Mouse (Mus musculus) CH12.LX (cell line): Measurements from ENCODE around the gene Acp7.
A peak's percentile ranks its signal among the peaks of the same experiment; 100 is the strongest.

Experiments
- CHD2 ChIP-seq: IDR thresholded peaks from 2 replicates; pipeline ENCODE4 v1.6.1; 2011; ENCODE audit warnings: low read length, improper control_type of control experiment
- CTCF ChIP-seq, 2 experiments: IDR thresholded peaks in 1 of 2; conservative IDR thresholded peaks in 1 of 2; 2 replicates each; pipeline ENCODE4 v1.5.1; 2011 to 2012; ENCODE audit warnings: low read depth in 2 of 2, low read length in 2 of 2, improper control_type of control experiment in 1 of 2, inconsistent platforms in 1 of 2, mild to moderate bottlenecking in 1 of 2, moderate library complexity in 1 of 2
- EP300 ChIP-seq: IDR thresholded peaks from 2 replicates; pipeline ENCODE4 v1.6.1; 2011; ENCODE audit warnings: low read length, improper control_type of control experiment
- GABPA ChIP-seq: IDR thresholded peaks from 2 replicates; pipeline ENCODE4 v1.6.1; 2012; ENCODE audit warnings: low read depth, low read length, improper control_type of control experiment, inconsistent platforms; ENCODE audit not compliant: insufficient replicate concordance
- JUND ChIP-seq: conservative IDR thresholded peaks from 2 replicates; pipeline ENCODE4 v1.6.1; 2011; ENCODE audit warnings: low read depth, low read length, improper control_type of control experiment
- MAX ChIP-seq: IDR thresholded peaks from 2 replicates; pipeline ENCODE4 v1.6.1; 2011; ENCODE audit warnings: low read length, improper control_type of control experiment
- MAZ ChIP-seq: IDR thresholded peaks from 2 replicates; pipeline ENCODE4 v1.6.1; 2012; ENCODE audit warnings: low read depth, mild to moderate bottlenecking, inconsistent platforms, low read length, improper control_type of control experiment, moderate library complexity
- POLR2A ChIP-seq: IDR thresholded peaks from 2 replicates; pipeline ENCODE4 v1.6.1; 2011; ENCODE audit warnings: low read depth, mild to moderate bottlenecking, improper control_type of control experiment, low read length
- ZMIZ1 ChIP-seq: IDR thresholded peaks from 2 replicates; pipeline ENCODE4 v1.6.1; 2012; ENCODE audit warnings: low read depth, mild to moderate bottlenecking, inconsistent platforms, low read length, improper control_type of control experiment

DNA sequence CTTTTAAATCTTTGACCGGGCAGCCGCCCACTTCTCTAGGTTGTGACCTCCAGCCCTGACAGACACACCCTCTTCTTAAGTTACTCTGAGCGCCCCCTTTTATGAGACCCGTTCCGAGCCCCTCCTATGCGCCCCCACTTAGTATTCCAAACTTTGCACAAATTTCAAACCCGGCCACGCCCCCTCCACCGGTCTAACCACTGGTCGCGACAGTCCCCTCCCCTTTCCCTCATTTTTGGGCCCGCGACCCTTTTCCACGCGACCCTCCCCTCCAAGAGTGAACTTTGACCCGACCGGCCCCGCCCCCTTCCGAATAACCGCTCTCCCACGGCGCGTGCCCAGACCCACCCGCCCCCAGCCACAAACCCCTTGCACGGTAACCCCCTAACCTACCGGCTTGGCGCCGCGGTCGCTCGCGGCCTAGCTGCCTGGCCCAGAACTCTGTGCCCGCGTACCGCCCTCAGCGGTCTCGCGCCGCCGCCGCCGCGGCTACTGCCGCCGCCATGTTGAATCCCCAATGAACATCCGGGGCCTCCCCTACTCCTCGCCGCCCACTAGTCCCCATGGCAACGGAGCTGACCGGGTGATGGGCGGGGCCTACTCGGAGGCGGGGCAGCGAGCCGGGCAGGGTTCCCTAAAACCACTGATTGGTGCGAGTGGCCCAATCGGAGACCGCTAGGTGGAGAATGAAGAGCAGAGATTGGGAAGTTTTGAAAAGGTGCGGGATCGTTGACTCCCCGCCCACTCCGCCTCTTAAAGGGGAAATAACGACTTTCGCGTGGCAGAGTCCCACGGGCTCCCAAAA is 33.3 kb downstream of the Acp7 start, which contains the start of the genes Samd4b and Pak4:
- TF ChIP-seq EP300 = no peak
- no peak; the same call in 1 of the 2 replicates for TF ChIP-seq ZMIZ1
- TF ChIP-seq MAZ = no peak
- no peak for TF ChIP-seq CTCF (conservative IDR thresholded peaks at IDR 0.05 in 1 of 2, IDR thresholded peaks at IDR 0.05 in 1 of 2; ENCODE audit: low read depth in 2 of 2, low read length in 2 of 2)
- TF ChIP-seq JUND = no peak
- TF ChIP-seq GABPA = no peak
- TF ChIP-seq CHD2 = peak; percentile 56; the same call in 1 of the 2 replicates
- peak; percentile 74; the same call in 1 of the 2 replicates for TF ChIP-seq MAX
- peak; percentile 86 for TF ChIP-seq POLR2A
